Mouse (Mus musculus): ENCODE data around the gene Pet2. TPM values are rescaled to one million over a fixed set of nuclear protein-coding genes. Genes with fewer than 3 reads are reported as not detected.

Gene Pet2
- not detected in 2 replicates for polyA plus RNA-seq (2015; fragmentation: Nextera tagmentation; extraction: Ambion mirVana)

- H3K4me1 ChIP-seq (replicated peaks) = no peaks in the 10 kb centered on the region
- no peaks in the 10 kb centered on the region for H3K36me3 ChIP-seq
- no peak for ATAC-seq
- no peak within 1 kb of the TSS for H3K4me3 ChIP-seq (replicated peaks)
- H3K4me2 ChIP-seq (replicated peaks) = no peak within 1 kb of the TSS
- no peaks in the 10 kb centered on the region for H3K9me3 ChIP-seq
- no peaks in the 10 kb centered on the region for H3K27me3 ChIP-seq
- no peak within 1 kb of the TSS for H3K9ac ChIP-seq (replicated peaks)
- H3K27ac ChIP-seq = no peak within 1 kb of the TSS
- 91% methylated on average over 9 of the region's 9 CpGs for WGBS
These were observed at the start of gene Pet2 for GRCm38 (mm10) chrX:89409589-89409988. Gene Pet2 (minus strand): TSS chrX:89409689.
